In genomic region chr1:86528571-86529180, GRCm38 (mm10) we compare ENCODE assay signal across 8 mouse cellular contexts. TPM values are rescaled to one million over a fixed set of nuclear protein-coding genes. Genes with fewer than 3 reads are reported as not detected.
A peak's percentile ranks its signal among the peaks of the same experiment; 100 is the strongest.
DNase-seq lines count a peak whose midpoint lies in the region; ATAC-seq and TF ChIP-seq lines count a peak whose summit lies in the region.

No protein-coding gene starts in this region.

- TF ChIP-seq CTCF in left cerebral cortex, adult 2 months (IDR thresholded peaks at IDR 0.05), result no peak; the same call in 1 of the 2 replicates
- no peak for TF ChIP-seq CTCF in olfactory bulb, adult 2 months (IDR thresholded peaks at IDR 0.05; ENCODE audit: insufficient read depth, low read depth, low read length)

- H3K9me3 ChIP-seq in forebrain, embryonic 16.5 days (ENCODE audit: control insufficient read depth, low read length), result no peaks in the 10 kb centered on the region
- no peaks in the 10 kb centered on the region for H3K9me3 ChIP-seq in intestine, embryonic 16.5 days (ENCODE audit: control insufficient read depth, low read length)
- H3K9me3 ChIP-seq in liver, embryonic 13.5 days (replicated peaks), result no peaks in the 10 kb centered on the region

- peaks cover 12% of the 10 kb centered on the region for H3K36me3 ChIP-seq in forebrain, embryonic 16.5 days (ENCODE audit: control insufficient read depth, insufficient read depth)
- no peaks in the 10 kb centered on the region; the same call in 1 of the 2 replicates for H3K36me3 ChIP-seq in intestine, embryonic 16.5 days (ENCODE audit: control insufficient read depth, insufficient read depth, low read length)
- peaks cover 33% of the 10 kb centered on the region for H3K36me3 ChIP-seq in liver, embryonic 13.5 days

- peak overlapping the region; percentile 99 for H3K4me3 ChIP-seq in left cerebral cortex, adult 2 months
- peak overlapping the region; percentile 98 for H3K4me3 ChIP-seq in forebrain, embryonic 16.5 days (replicated peaks; ENCODE audit: low read length)
- H3K4me3 ChIP-seq in intestine, embryonic 16.5 days (ENCODE audit: low read length), result peak overlapping the region; percentile 97
- H3K4me3 ChIP-seq in liver, embryonic 13.5 days (replicated peaks), result peak overlapping the region; percentile 100
- peak overlapping the region; percentile 88 for H3K4me3 ChIP-seq in olfactory bulb, adult 2 months (ENCODE audit: insufficient read depth, low read depth, low read length)

- DNase-seq in left cerebral cortex, adult 2 months (ENCODE audit: extremely low spot score in 1 of 2, low spot score in 2 of 2), result peak; percentile 42 to 55
- DNase-seq in left cerebral cortex, adult 8-10 months (ENCODE audit: low spot score in 2 of 2), result no peak
- DNase-seq in liver, embryonic 13.5 days, result peak; percentile 64

- 0 out of 2 replicates have a peak, but pooled peaks have one; percentile 4 for ATAC-seq in cerebellum, adult (ENCODE audit: insufficient number of reproducible peaks, low FRiP score, low TSS enrichment)
- no peak for ATAC-seq in forebrain, embryonic 16.5 days
- peak; percentile 6 for ATAC-seq in intestine, embryonic 16.5 days
- no peak for ATAC-seq in liver, embryonic 13.5 days (ENCODE audit: low read depth)
- no peak for ATAC-seq in megakaryocyte-erythroid progenitor cell, adult 5-6 weeks (replicated peaks; ENCODE audit: low FRiP score, low TSS enrichment, poor library complexity, severe bottlenecking)

- H3K4me1 ChIP-seq in forebrain, embryonic 16.5 days (replicated peaks; ENCODE audit: control insufficient read depth, insufficient read depth, low read length), result peaks cover 46% of the 10 kb centered on the region
- H3K4me1 ChIP-seq in intestine, embryonic 16.5 days (ENCODE audit: control insufficient read depth, insufficient read depth, low read length), result peaks cover 30% of the 10 kb centered on the region
- H3K4me1 ChIP-seq in liver, embryonic 13.5 days (replicated peaks), result peaks cover 65% of the 10 kb centered on the region
- H3K4me1 ChIP-seq in olfactory bulb, adult 2 months (ENCODE audit: control insufficient read depth, insufficient read depth, low read length), result peaks cover 19% of the 10 kb centered on the region

- peak overlapping the region; percentile 97 for H3K27ac ChIP-seq in left cerebral cortex, adult 2 months
- peak overlapping the region; percentile 94 for H3K27ac ChIP-seq in forebrain, embryonic 16.5 days (ENCODE audit: low read length)
- peak overlapping the region; percentile 95 for H3K27ac ChIP-seq in intestine, embryonic 16.5 days (ENCODE audit: low read length)
- H3K27ac ChIP-seq in liver, embryonic 13.5 days, result peak overlapping the region; percentile 98
- peak overlapping the region; percentile 18 for H3K27ac ChIP-seq in olfactory bulb, adult 2 months (ENCODE audit: insufficient read depth, low read depth, low read length)

- WGBS in forebrain, embryonic 16.5 days, result 0% methylated on average over 15 of the region's 15 CpGs
- WGBS in intestine, embryonic 16.5 days, result under 1% methylated on average over 15 of the region's 15 CpGs
- under 1% methylated on average over 15 of the region's 15 CpGs for WGBS in liver, embryonic 13.5 days (ENCODE audit: insufficient replicate concordance)
- under 1% methylated on average over 15 of the region's 15 CpGs for WGBS in olfactory bulb, adult 2 months

- no peak for TF ChIP-seq POLR2A in olfactory bulb, adult 2 months (IDR thresholded peaks at IDR 0.05; ENCODE audit: insufficient read depth, low read depth, low read length)

- intact Hi-C loops in left cerebral cortex, adult 2 months (cut with DNase I), result loop anchor here (1.0 kb wide), 2 partner anchors 27 to 88 kb away; no protein-coding TSS in a partner anchor

- peak overlapping the region; percentile 89 for H3K4me2 ChIP-seq in forebrain, embryonic 16.5 days (ENCODE audit: low read length)
- peak overlapping the region; percentile 95 for H3K4me2 ChIP-seq in intestine, embryonic 16.5 days (ENCODE audit: low read depth, low read length)
- H3K4me2 ChIP-seq in liver, embryonic 13.5 days, result peak overlapping the region; percentile 99

- no peaks in the 10 kb centered on the region for H3K27me3 ChIP-seq in forebrain, embryonic 16.5 days (replicated peaks; ENCODE audit: control insufficient read depth, insufficient read depth, low read length)
- no peaks in the 10 kb centered on the region for H3K27me3 ChIP-seq in intestine, embryonic 16.5 days (replicated peaks; ENCODE audit: control insufficient read depth, insufficient read depth, low read length)
- no peaks in the 10 kb centered on the region for H3K27me3 ChIP-seq in liver, embryonic 13.5 days

- peak overlapping the region; percentile 99 for H3K9ac ChIP-seq in forebrain, embryonic 16.5 days (replicated peaks; ENCODE audit: low read depth, low read length)
- peak overlapping the region; percentile 100 for H3K9ac ChIP-seq in intestine, embryonic 16.5 days (ENCODE audit: low read depth, low read length)
- peak overlapping the region; percentile 100 for H3K9ac ChIP-seq in liver, embryonic 13.5 days

RNA-seq across cellular contexts. Expression of gene Ptma, which starts 2.1 kb away (rescaled TPM):
- 100 to 1,000 TPM; 353 to 363 TPM for total RNA-seq in left cerebral cortex, adult 2 months (2021)
- total RNA-seq in left cerebral cortex, adult 8-10 months (2022), result 100 to 1,000 TPM; 407 to 432 (median 416) TPM
- polyA plus RNA-seq in forebrain, embryonic 16.5 days (2015; fragmentation: Nextera tagmentation; extraction: Ambion mirVana), result 1,987 and 2,275 TPM in 2 replicates
- polyA plus RNA-seq in intestine, embryonic 16.5 days (2015; fragmentation: Nextera tagmentation; extraction: Ambion mirVana), result 1,684 and 1,813 TPM in 2 replicates
- 1,483 and 1,688 TPM in 2 replicates for polyA plus RNA-seq in liver, embryonic 13.5 days (2015; fragmentation: Nextera tagmentation; extraction: Ambion mirVana)
- 1,950 and 2,456 TPM in 2 replicates for polyA plus RNA-seq in olfactory bulb, adult 2 months (2012; ENCODE audit: insufficient read depth, insufficient read length, low replicate concordance, missing spikeins)
- 2,834 and 3,273 TPM in 2 replicates for total RNA-seq in megakaryocyte-erythroid progenitor cell, adult 5-6 weeks (2014; fragmentation: Nextera tagmentation)
- total RNA-seq in megakaryocyte-erythroid progenitor cell, adult 5-6 weeks (2017), result 4,983 and 7,914 TPM in 2 replicates

RNA-seq across cellular contexts. Expression of gene Pde6d, which starts 53.8 kb away (rescaled TPM):
- total RNA-seq in left cerebral cortex, adult 2 months (2021), result 10 to 100 TPM; 43.7 to 50.3 TPM
- 10 to 100 TPM; 48.3 to 59.9 (median 53.5) TPM for total RNA-seq in left cerebral cortex, adult 8-10 months (2022)
- polyA plus RNA-seq in forebrain, embryonic 16.5 days (2015; fragmentation: Nextera tagmentation; extraction: Ambion mirVana), result 88.7 and 90.1 TPM in 2 replicates
- 35.1 and 35.2 TPM in 2 replicates for polyA plus RNA-seq in intestine, embryonic 16.5 days (2015; fragmentation: Nextera tagmentation; extraction: Ambion mirVana)
- 31.5 and 35.7 TPM in 2 replicates for polyA plus RNA-seq in liver, embryonic 13.5 days (2015; fragmentation: Nextera tagmentation; extraction: Ambion mirVana)
- not detected in 2 replicates for polyA plus RNA-seq in olfactory bulb, adult 2 months (2012; ENCODE audit: insufficient read depth, insufficient read length, low replicate concordance, missing spikeins)
- total RNA-seq in megakaryocyte-erythroid progenitor cell, adult 5-6 weeks (2014; fragmentation: Nextera tagmentation), result 36.5 and 52.7 TPM in 2 replicates
- 13.2 TPM in 2 replicates for total RNA-seq in megakaryocyte-erythroid progenitor cell, adult 5-6 weeks (2017)

RNA-seq across cellular contexts. Expression of gene Cops7b, which starts 54.0 kb away (rescaled TPM):
- total RNA-seq in left cerebral cortex, adult 2 months (2021), result 10 to 100 TPM; 24.5 TPM
- 10 to 100 TPM; 17.0 to 24.9 (median 22.3) TPM for total RNA-seq in left cerebral cortex, adult 8-10 months (2022)
- polyA plus RNA-seq in forebrain, embryonic 16.5 days (2015; fragmentation: Nextera tagmentation; extraction: Ambion mirVana), result 59.7 and 64.6 TPM in 2 replicates
- polyA plus RNA-seq in intestine, embryonic 16.5 days (2015; fragmentation: Nextera tagmentation; extraction: Ambion mirVana), result 31.5 and 35.1 TPM in 2 replicates
- 16.7 and 18.5 TPM in 2 replicates for polyA plus RNA-seq in liver, embryonic 13.5 days (2015; fragmentation: Nextera tagmentation; extraction: Ambion mirVana)
- not detected in 2 replicates for polyA plus RNA-seq in olfactory bulb, adult 2 months (2012; ENCODE audit: insufficient read depth, insufficient read length, low replicate concordance, missing spikeins)
- total RNA-seq in megakaryocyte-erythroid progenitor cell, adult 5-6 weeks (2014; fragmentation: Nextera tagmentation), result 21.2 and 25.6 TPM in 2 replicates
- total RNA-seq in megakaryocyte-erythroid progenitor cell, adult 5-6 weeks (2017), result 17.2 and 19.1 TPM in 2 replicates

Comparison
In these comparisons a context has a peak if more than half of its experiments do, and no peak if none do; other contexts are left out.
1. DNase-seq: peak in left cerebral cortex, adult 2 months (2 of 2) and liver, embryonic 13.5 days (single experiment); none in left cerebral cortex, adult 8-10 months (0 of 2).
2. H3K27ac ChIP-seq: peak in every context shown above with its lines; median percentile 98 in liver, embryonic 13.5 days; 97 in left cerebral cortex, adult 2 months; 95 in intestine, embryonic 16.5 days; 94 in forebrain, embryonic 16.5 days; 18 in olfactory bulb, adult 2 months.
3. ATAC-seq: peak in cerebellum, adult (single experiment) and intestine, embryonic 16.5 days (single experiment); none in forebrain, embryonic 16.5 days (single experiment), liver, embryonic 13.5 days (single experiment) and megakaryocyte-erythroid progenitor cell, adult 5-6 weeks (single experiment).
4. RNA of gene Pde6d, which starts 53.8 kb away (polyA plus RNA-seq): 88.7 to 90.1 TPM in forebrain, embryonic 16.5 days, 35.1 to 35.2 TPM in intestine, embryonic 16.5 days and 31.5 to 35.7 TPM in liver, embryonic 13.5 days; not detected in olfactory bulb, adult 2 months; every median in the first group is over 10 times any median in the second.
5. RNA of gene Cops7b, which starts 54.0 kb away (polyA plus RNA-seq): 59.7 to 64.6 TPM in forebrain, embryonic 16.5 days, 31.5 to 35.1 TPM in intestine, embryonic 16.5 days and 16.7 to 18.5 TPM in liver, embryonic 13.5 days; not detected in olfactory bulb, adult 2 months; every median in the first group is over 10 times any median in the second.
6. Peak in every context shown above with its lines, with median percentiles within 50 percentile points of each other: H3K4me3 ChIP-seq, H3K4me2 ChIP-seq and H3K9ac ChIP-seq.